Comparison of ENCODE assay signal across 9 mouse cellular contexts in genomic region chr1:89104066-89104765, GRCm38 (mm10). TPM values are rescaled to one million over a fixed set of nuclear protein-coding genes. Genes with fewer than 3 reads are reported as not detected.
DNase-seq lines count a peak whose midpoint lies in the region; ATAC-seq and TF ChIP-seq lines count a peak whose summit lies in the region.
"Had no signal": no experiment of that assay in that cellular context is flagged by ENCODE, and none has a peak within 500 bp of the region (broad histone marks: within the 10 kb centered on the region; RNA-seq: fewer than 3 reads in every experiment).

No protein-coding gene starts in this region.

- DNase-seq in midbrain, embryonic 10.5 days (ENCODE audit: low spot score) = no peak
- no peak for DNase-seq in limb, embryonic 14.5 days (ENCODE audit: low spot score)
- DNase-seq in urinary bladder, postnatal 14 days (ENCODE audit: low spot score) = peak; percentile 86
- no peak for DNase-seq in layer of hippocampus, adult 2 months (ENCODE audit: low spot score in 2 of 2)
- no peak for DNase-seq in gastrocnemius, postnatal 4 days (ENCODE audit: low spot score in 2 of 2)
- no peak for DNase-seq in thymus, postnatal 14 days
- DNase-seq: gastrocnemius, postnatal 10 days had no signal

- H3K4me1 ChIP-seq in midbrain, embryonic 10.5 days = peaks cover 69% of the 10 kb centered on the region
- peaks cover 5% of the 10 kb centered on the region; the same call in 1 of the 2 replicates for H3K4me1 ChIP-seq in midbrain, embryonic 16.5 days (ENCODE audit: control insufficient read depth, insufficient read depth, low read length)
- H3K4me1 ChIP-seq in heart, embryonic 13.5 days = peaks cover 71% of the 10 kb centered on the region
- H3K4me1 ChIP-seq in limb, embryonic 14.5 days (ENCODE audit: control insufficient read depth, insufficient read depth, low read length) = peaks cover 54% of the 10 kb centered on the region

- no peaks in the 10 kb centered on the region; the same call in 1 of the 2 replicates for H3K36me3 ChIP-seq in midbrain, embryonic 10.5 days
- H3K36me3 ChIP-seq in midbrain, embryonic 16.5 days (ENCODE audit: control insufficient read depth, insufficient read depth, low read length) = no peaks in the 10 kb centered on the region
- no peaks in the 10 kb centered on the region for H3K36me3 ChIP-seq in heart, embryonic 13.5 days
- H3K36me3 ChIP-seq in limb, embryonic 14.5 days (ENCODE audit: control insufficient read depth, insufficient read depth, low read length) = no peaks in the 10 kb centered on the region

- WGBS in midbrain, embryonic 10.5 days = 81% methylated on average over 13 of the region's 13 CpGs
- 78% methylated on average over 13 of the region's 13 CpGs for WGBS in midbrain, embryonic 16.5 days
- 58% methylated on average over 13 of the region's 13 CpGs for WGBS in heart, embryonic 13.5 days
- WGBS in limb, embryonic 14.5 days = 49% methylated on average over 13 of the region's 13 CpGs

- TF ChIP-seq CTCF in layer of hippocampus, adult 2 months (conservative IDR thresholded peaks at IDR 0.05) = no peak

- H3K4me2 ChIP-seq in midbrain, embryonic 16.5 days (ENCODE audit: low read length) = no peak overlapping the region
- no peak overlapping the region for H3K4me2 ChIP-seq in heart, embryonic 13.5 days
- H3K4me2 ChIP-seq in limb, embryonic 14.5 days (replicated peaks; ENCODE audit: low read depth, low read length, severe bottlenecking) = no peak overlapping the region

- no peak overlapping the region for H3K4me3 ChIP-seq in midbrain, embryonic 10.5 days
- H3K4me3 ChIP-seq in midbrain, embryonic 16.5 days (ENCODE audit: low read depth, low read length) = no peak overlapping the region
- no peak overlapping the region for H3K4me3 ChIP-seq in heart, embryonic 13.5 days
- no peak overlapping the region for H3K4me3 ChIP-seq in limb, embryonic 14.5 days (replicated peaks; ENCODE audit: low read length)
- no peak overlapping the region for H3K4me3 ChIP-seq in layer of hippocampus, adult 2 months

- H3K27ac ChIP-seq in midbrain, embryonic 10.5 days (replicated peaks) = peak overlapping the region; percentile 79; the same call in 1 of the 2 replicates
- H3K27ac ChIP-seq in midbrain, embryonic 16.5 days (ENCODE audit: low read length) = no peak overlapping the region
- H3K27ac ChIP-seq in heart, embryonic 13.5 days (replicated peaks) = peak overlapping the region; percentile 96
- H3K27ac ChIP-seq in limb, embryonic 14.5 days (replicated peaks; ENCODE audit: low read depth, low read length) = no peak overlapping the region
- no peak overlapping the region; the same call in 1 of the 2 replicates for H3K27ac ChIP-seq in layer of hippocampus, adult 2 months

- H3K9ac ChIP-seq in midbrain, embryonic 16.5 days (ENCODE audit: low read depth, low read length) = no peak overlapping the region
- H3K9ac ChIP-seq in heart, embryonic 13.5 days = peak overlapping the region; percentile 20
- H3K9ac ChIP-seq in limb, embryonic 14.5 days (ENCODE audit: low read depth, low read length, severe bottlenecking) = 0 out of 2 replicates have a peak overlapping the region, but pooled peaks have one; percentile 17

- no peak for TF ChIP-seq POLR2A in limb, embryonic 14.5 days (IDR thresholded peaks at IDR 0.05; ENCODE audit: borderline replicate concordance, extremely low read depth, insufficient read depth, insufficient read length)

- ATAC-seq in midbrain, embryonic 16.5 days = no peak
- ATAC-seq in heart, embryonic 13.5 days (ENCODE audit: extremely low read depth, insufficient number of reproducible peaks, low FRiP score, low TSS enrichment) = no peak
- no peak for ATAC-seq in limb, embryonic 14.5 days (ENCODE audit: low FRiP score, low read depth)

- no peaks in the 10 kb centered on the region for H3K27me3 ChIP-seq in midbrain, embryonic 10.5 days (ENCODE audit: low read depth, poor library complexity, severe bottlenecking)
- H3K27me3 ChIP-seq in midbrain, embryonic 16.5 days (ENCODE audit: control insufficient read depth, insufficient read depth, low read depth, low read length) = no peaks in the 10 kb centered on the region
- no peaks in the 10 kb centered on the region for H3K27me3 ChIP-seq in heart, embryonic 13.5 days (replicated peaks)
- no peaks in the 10 kb centered on the region for H3K27me3 ChIP-seq in limb, embryonic 14.5 days (ENCODE audit: control insufficient read depth, insufficient read depth, low read length)

- no peaks in the 10 kb centered on the region for H3K9me3 ChIP-seq in midbrain, embryonic 10.5 days (replicated peaks)
- no peaks in the 10 kb centered on the region for H3K9me3 ChIP-seq in midbrain, embryonic 16.5 days (replicated peaks; ENCODE audit: control insufficient read depth, low read length, poor library complexity, severe bottlenecking)
- no peaks in the 10 kb centered on the region for H3K9me3 ChIP-seq in heart, embryonic 13.5 days
- no peaks in the 10 kb centered on the region for H3K9me3 ChIP-seq in limb, embryonic 14.5 days (ENCODE audit: control insufficient read depth, low read length)

RNA-seq across cellular contexts. Expression of gene Sh3bp4, which starts 34.0 kb away (rescaled TPM):
- polyA plus RNA-seq in midbrain, embryonic 10.5 days (2016; fragmentation: Nextera tagmentation; extraction: Ambion mirVana) = 23.8 and 25.1 TPM in 2 replicates
- 13.3 and 13.6 TPM in 2 replicates for polyA plus RNA-seq in midbrain, embryonic 16.5 days (2015; fragmentation: Nextera tagmentation; extraction: Ambion mirVana)
- 19.2 and 19.6 TPM in 2 replicates for polyA plus RNA-seq in heart, embryonic 13.5 days (2015; fragmentation: Nextera tagmentation; extraction: Ambion mirVana)
- polyA plus RNA-seq in limb, embryonic 14.5 days (2012; rRNA removed) = 20.8 and 26.5 TPM in 2 replicates
- 20.4 and 21.2 TPM in 2 replicates for polyA plus RNA-seq in limb, embryonic 14.5 days (2014; fragmentation: Nextera tagmentation; extraction: Ambion mirVana)
- total RNA-seq in layer of hippocampus, adult 2 months (2021) = 10 to 100 TPM; 21.9 to 24.8 TPM
- 10 to 100 TPM; 16.8 to 17.1 TPM for total RNA-seq in gastrocnemius, postnatal 4 days (2021)

Comparison
In these comparisons a context has a peak if more than half of its experiments do, and no peak if none do; other contexts are left out.
1. H3K27ac ChIP-seq: peak in midbrain, embryonic 10.5 days (single experiment) and heart, embryonic 13.5 days (single experiment); none in midbrain, embryonic 16.5 days (single experiment), limb, embryonic 14.5 days (single experiment) and layer of hippocampus, adult 2 months (single experiment).